Mouse (Mus musculus) MEL (cell line): ENCODE results near the gene Zfp593. TPM values are rescaled to one million over a fixed set of nuclear protein-coding genes. Genes with fewer than 3 reads are reported as not detected.
"Not testable (repeated sequence)": the region's sequence is repeated elsewhere in the genome, so short reads cannot be mapped to it uniquely, and the experiment has no call there.

Experiments
- DNase-seq: peaks from one replicate; pipeline ENCODE4 v3.0.0; 2011; ENCODE audit warnings: low read depth, low spot score
- H3K27ac ChIP-seq: 2 replicates; pipeline ENCODE4 v1.5.1; 2012; ENCODE audit warnings: low read depth, mild to moderate bottlenecking, control low read depth, low read length, moderate library complexity; ENCODE audit not compliant: control insufficient read depth
- H3K27me3 ChIP-seq, 2 experiments: fragments of 150-350 bp in 1 of 2; sonication (generic) in 1 of 2; 2 replicates each; pipeline ENCODE4 v1.6.1; 2012; ENCODE audit warnings: low read length in 2 of 2, mild to moderate bottlenecking in 2 of 2, improper control_type of control experiment in 1 of 2, moderate library complexity in 1 of 2; ENCODE audit not compliant: insufficient read depth in 2 of 2, control insufficient read depth in 1 of 2
- H3K36me3 ChIP-seq, 2 experiments: 2 replicates each; pipeline ENCODE4 v1.6.1; 2012 to 2014; ENCODE audit warnings: low read length in 2 of 2, improper control_type of control experiment in 1 of 2, inconsistent platforms in 1 of 2, mild to moderate bottlenecking in 1 of 2; ENCODE audit not compliant: insufficient read depth in 2 of 2, control insufficient read depth in 1 of 2
- H3K4me1 ChIP-seq, 2 experiments: fragments of 150-350 bp in 1 of 2; sonication (generic) in 1 of 2; 2 replicates each; pipeline ENCODE4 v1.6.1; 2012; ENCODE audit warnings: low read length in 2 of 2, improper control_type of control experiment in 1 of 2, mild to moderate bottlenecking in 1 of 2; ENCODE audit not compliant: insufficient read depth in 2 of 2, control insufficient read depth in 1 of 2
- H3K4me3 ChIP-seq, 2 experiments: fragments of 150-350 bp in 1 of 2; sonication (generic) in 1 of 2; 2 replicates each; pipeline ENCODE4 v1.5.1; 2012; ENCODE audit warnings: low read depth in 2 of 2, low read length in 2 of 2, mild to moderate bottlenecking in 2 of 2, moderate library complexity in 2 of 2, control low read depth in 1 of 2, improper control_type of control experiment in 1 of 2; ENCODE audit not compliant: control insufficient read depth in 1 of 2, insufficient read depth in 1 of 2
- H3K79me2 ChIP-seq: 2 replicates; pipeline ENCODE4 v1.6.1; 2012; ENCODE audit warnings: mild to moderate bottlenecking, low read length, moderate library complexity; ENCODE audit not compliant: control insufficient read depth, poor library complexity, insufficient read depth
- H3K9ac ChIP-seq: 2 replicates; pipeline ENCODE4 v1.6.1; 2012; ENCODE audit warnings: low read depth, mild to moderate bottlenecking, control low read depth, low read length, moderate library complexity; ENCODE audit not compliant: control insufficient read depth, poor library complexity, severe bottlenecking
- H3K9me3 ChIP-seq: fragments of 150-350 bp; sonication (generic); replicated peaks from 2 replicates; pipeline ENCODE4 v1.6.1; 2012; ENCODE audit warnings: mild to moderate bottlenecking, low read length, improper control_type of control experiment, moderate library complexity; ENCODE audit not compliant: insufficient read depth
- CHD2 ChIP-seq: IDR thresholded peaks from 2 replicates; pipeline ENCODE4 v1.6.1; 2011; ENCODE audit warnings: low read length, improper control_type of control experiment
- CTCF ChIP-seq, 3 experiments: IDR thresholded peaks in 2 of 3; conservative IDR thresholded peaks in 1 of 3; 2 replicates each; pipeline ENCODE4 v1.5.1; 2011 to 2012; ENCODE audit warnings: low read length in 3 of 3, low read depth in 2 of 3, mild to moderate bottlenecking in 2 of 3, improper control_type of control experiment in 1 of 3, inconsistent platforms in 1 of 3, mixed read lengths in 1 of 3, moderate library complexity in 1 of 3; ENCODE audit not compliant: control insufficient read depth in 1 of 3, insufficient read depth in 1 of 3, poor library complexity in 1 of 3, severe bottlenecking in 1 of 3
- E2F4 ChIP-seq: IDR thresholded peaks from 2 replicates; pipeline ENCODE4 v1.6.1; 2011; ENCODE audit warnings: low read depth, low read length, improper control_type of control experiment, borderline replicate concordance
- ELF1 ChIP-seq: IDR thresholded peaks from 2 replicates; pipeline ENCODE4 v1.6.1; 2014; ENCODE audit warnings: low read depth, mild to moderate bottlenecking, inconsistent platforms, low read length, improper control_type of control experiment, moderate library complexity
- EP300 ChIP-seq, 2 experiments: IDR thresholded peaks; 2 replicates each; pipeline ENCODE4 v1.6.1; 2011; ENCODE audit warnings: improper control_type of control experiment in 2 of 2, low read length in 2 of 2, low read depth in 1 of 2, mild to moderate bottlenecking in 1 of 2
- GABPA ChIP-seq: IDR thresholded peaks from 2 replicates; pipeline ENCODE4 v1.6.1; 2012; ENCODE audit warnings: low read depth, mild to moderate bottlenecking, inconsistent platforms, low read length, improper control_type of control experiment, moderate library complexity
- GATA1 ChIP-seq: IDR thresholded peaks from 2 replicates; pipeline ENCODE4 v1.6.1; 2011; ENCODE audit warnings: low read depth, low read length, improper control_type of control experiment
- JUND ChIP-seq: IDR thresholded peaks from 2 replicates; pipeline ENCODE4 v1.6.1; 2011; ENCODE audit warnings: low read depth, mild to moderate bottlenecking, improper control_type of control experiment, low read length
- KAT2A ChIP-seq: conservative IDR thresholded peaks from 2 replicates; pipeline ENCODE4 v1.6.1; 2012; ENCODE audit warnings: low read depth, low read length, improper control_type of control experiment, inconsistent platforms
- MXI1 ChIP-seq: IDR thresholded peaks from 2 replicates; pipeline ENCODE4 v1.6.1; 2011; ENCODE audit warnings: mild to moderate bottlenecking, low read depth, low read length, improper control_type of control experiment
- MYB ChIP-seq: IDR thresholded peaks from 2 replicates; pipeline ENCODE4 v1.6.1; 2011; ENCODE audit warnings: mild to moderate bottlenecking, low read depth, low read length, improper control_type of control experiment
- MYC ChIP-seq: IDR thresholded peaks from 2 replicates; pipeline ENCODE4 v1.6.1; 2011; ENCODE audit warnings: low read depth, mild to moderate bottlenecking, low read length, improper control_type of control experiment, moderate library complexity
- POLR2A ChIP-seq, 2 experiments: IDR thresholded peaks; 2 replicates each; pipeline ENCODE4 v1.6.1; 2011 to 2012; ENCODE audit warnings: low read length in 2 of 2, mild to moderate bottlenecking in 2 of 2, control low read depth in 1 of 2, improper control_type of control experiment in 1 of 2, low read depth in 1 of 2, moderate library complexity in 1 of 2; ENCODE audit not compliant: control insufficient read depth in 1 of 2, insufficient read depth in 1 of 2, poor library complexity in 1 of 2
- POLR2AphosphoS2 ChIP-seq: IDR thresholded peaks from 2 replicates; pipeline ENCODE4 v1.6.1; 2011; ENCODE audit warnings: low read length, improper control_type of control experiment
- RAD21 ChIP-seq: IDR thresholded peaks from 2 replicates; pipeline ENCODE4 v1.6.1; 2011; ENCODE audit warnings: mild to moderate bottlenecking, low read depth, low read length, improper control_type of control experiment
- SIN3A ChIP-seq: IDR thresholded peaks from 2 replicates; pipeline ENCODE4 v1.6.1; 2012; ENCODE audit warnings: low read length, improper control_type of control experiment, inconsistent platforms
- SMC3 ChIP-seq: IDR thresholded peaks from 2 replicates; pipeline ENCODE4 v1.6.1; 2011; ENCODE audit warnings: low read depth, low read length, improper control_type of control experiment
- TAL1 ChIP-seq: IDR thresholded peaks from 2 replicates; pipeline ENCODE4 v1.6.1; 2012; ENCODE audit warnings: mild to moderate bottlenecking, inconsistent platforms, low read length, moderate library complexity, mixed read lengths
- TCF12 ChIP-seq: IDR thresholded peaks from 2 replicates; pipeline ENCODE4 v1.6.1; 2014; ENCODE audit warnings: low read depth, mild to moderate bottlenecking, inconsistent platforms, low read length, improper control_type of control experiment, moderate library complexity
- ZC3H11A ChIP-seq: IDR thresholded peaks from 2 replicates; pipeline ENCODE4 v1.6.1; 2012; ENCODE audit warnings: low read depth, mild to moderate bottlenecking, inconsistent platforms, low read length, improper control_type of control experiment
- ZMIZ1 ChIP-seq: IDR thresholded peaks from 2 replicates; pipeline ENCODE4 v1.6.1; 2012; ENCODE audit warnings: low read depth, mild to moderate bottlenecking, inconsistent platforms, low read length, improper control_type of control experiment, moderate library complexity
- polyA plus RNA-seq, 2 experiments: library from polyadenylated mRNA; stranded (reverse) in 1 of 2; unstranded in 1 of 2; fragments of >175 nt in 1 of 2; fragments of >200 nt in 1 of 2; gene quantifications; 2 replicates each; pipeline versions ENCODE4 v1.2.1 to v1.2.4; 2012; ENCODE audit warnings: low replicate concordance in 2 of 2, low read depth in 1 of 2; ENCODE audit not compliant: insufficient read length in 2 of 2, insufficient read depth in 1 of 2, missing spikeins in 1 of 2
- total RNA-seq: library from RNA; depleted of rRNA; stranded (reverse); fragments of 300-350 nt; gene quantifications from 2 replicates; pipeline ENCODE4 v1.2.3, GENCODE M21; 2012

Zfp593 gene
- total and polyA plus RNA-seq, 3 experiments, result 30.4 to 33.9 TPM; not detected in 1

DNA sequence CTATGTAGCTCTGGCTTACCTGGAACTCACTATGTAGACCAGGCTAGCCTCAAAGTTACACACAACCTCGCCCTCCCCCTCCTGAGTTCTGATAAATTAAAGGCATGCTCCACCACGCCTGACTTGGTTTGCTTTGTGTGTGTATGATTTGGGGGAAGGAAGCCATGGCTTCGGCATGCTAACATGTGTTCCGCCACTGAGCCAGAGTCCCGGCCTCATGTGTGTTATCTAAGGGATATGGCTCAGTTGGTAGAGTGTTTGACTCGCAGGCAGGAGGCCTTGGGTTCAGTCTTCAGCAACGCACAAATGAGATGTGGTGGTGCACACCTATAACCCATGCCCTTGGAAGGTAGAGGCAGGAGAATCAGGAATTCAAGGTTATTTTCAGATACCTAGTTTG lies 26.6 kb upstream of the Zfp593 start:
- no peak overlapping the region for H3K4me3 ChIP-seq
- no peaks in the 10 kb centered on the region for H3K27me3 ChIP-seq
- no peaks in the 10 kb centered on the region for H3K9me3 ChIP-seq
- no peak for TF ChIP-seq POLR2AphosphoS2
- no peak for TF ChIP-seq TCF12
- TF ChIP-seq MXI1, result no peak
- no peak for TF ChIP-seq GABPA
- TF ChIP-seq KAT2A, result no peak
- no peak for TF ChIP-seq E2F4
- TF ChIP-seq GATA1, result no peak
- TF ChIP-seq MYB, result no peak
- TF ChIP-seq CHD2, result no peak
- TF ChIP-seq CTCF (IDR thresholded peaks at IDR 0.05 in 2 of 3, conservative IDR thresholded peaks at IDR 0.05 in 1 of 3; ENCODE audit: control insufficient read depth in 1 of 3, insufficient read depth in 1 of 3, low read depth in 2 of 3, low read length in 3 of 3, poor library complexity in 1 of 3, severe bottlenecking in 1 of 3), result no peak
- TF ChIP-seq SMC3, result no peak
- no peak for TF ChIP-seq MYC
- TF ChIP-seq SIN3A, result no peak
- no peak for TF ChIP-seq EP300 (IDR thresholded peaks at IDR 0.05; ENCODE audit: low read depth in 1 of 2, low read length in 2 of 2)
- no peak for TF ChIP-seq POLR2A (IDR thresholded peaks at IDR 0.05; ENCODE audit: control insufficient read depth in 1 of 2, insufficient read depth in 1 of 2, low read depth in 1 of 2, low read length in 2 of 2, poor library complexity in 1 of 2)
- no peak for TF ChIP-seq RAD21
- TF ChIP-seq JUND, result no peak
- no peak for TF ChIP-seq TAL1
- no peak for TF ChIP-seq ZMIZ1
- TF ChIP-seq ELF1, result no peak
- no peak overlapping the region for H3K27ac ChIP-seq
- DNase-seq, result no peak
- H3K36me3 ChIP-seq, result peaks cover 2 to 10% of the 10 kb centered on the region in 2 experiments; a peak in 3 of 4 replicates
- H3K9ac ChIP-seq, result no peak overlapping the region
- no peaks in the 10 kb centered on the region; the same call in 1 of the 2 replicates for H3K79me2 ChIP-seq
- H3K4me1 ChIP-seq, result peaks cover 4 to 12% of the 10 kb centered on the region in 2 experiments; a peak in 3 of 4 replicates

DNA sequence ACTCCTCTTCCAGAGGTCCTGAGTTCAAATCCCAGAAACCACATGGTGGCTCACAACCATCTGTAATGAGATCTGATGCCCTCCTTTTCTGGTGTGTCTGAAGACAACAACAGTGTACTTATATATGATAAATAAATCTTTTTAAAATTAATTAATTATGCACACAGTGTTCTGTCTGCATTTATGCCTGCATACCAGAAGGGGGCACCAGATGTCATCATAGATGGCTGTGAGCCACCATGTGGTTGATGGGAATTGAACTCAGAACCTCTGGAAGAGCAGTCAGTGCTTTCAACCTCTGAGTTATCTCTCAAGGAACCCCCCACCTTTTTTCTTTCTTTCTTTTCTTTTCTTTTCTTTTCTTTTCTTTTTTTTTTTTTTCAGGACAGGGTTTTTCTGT lies 24.2 kb upstream of the Zfp593 start:
- not testable (repeated sequence) for H3K27me3 ChIP-seq, H3K4me3 ChIP-seq, H3K79me2 ChIP-seq, H3K27ac ChIP-seq, H3K9me3 ChIP-seq, H3K9ac ChIP-seq
- H3K36me3 ChIP-seq, result peaks cover 0 to 10% of the 10 kb centered on the region in 2 experiments; a peak in 2 of 4 replicates
- TF ChIP-seq RAD21 (peak; percentile 48), SMC3 (peak; percentile 71), CTCF (IDR thresholded peaks at IDR 0.05 in 2 of 3, conservative IDR thresholded peaks at IDR 0.05 in 1 of 3; ENCODE audit: control insufficient read depth in 1 of 3, insufficient read depth in 1 of 3, low read depth in 2 of 3, low read length in 3 of 3, poor library complexity in 1 of 3, severe bottlenecking in 1 of 3) (peak; percentile 38 to 67 (median 43)), ZC3H11A (peak; percentile 52), MYC (peak; percentile 76)
- peak; percentile 53 for DNase-seq
- peaks cover 4 to 12% of the 10 kb centered on the region in 2 experiments; a peak in 3 of 4 replicates for H3K4me1 ChIP-seq
